Mouse (Mus musculus) hindbrain, embryonic 13.5 days (tissue): Measurements from ENCODE around the gene Gsk3a. TPM values are rescaled to one million over a fixed set of nuclear protein-coding genes. Genes with fewer than 3 reads are reported as not detected.

Source experiments
- ATAC-seq: fragments of 200-750 bp; cut with Nextera tagmentation; 2 replicates; pipeline ENCODE4 v1.8.0; 2017; ENCODE audit warnings: moderate TSS enrichment; ENCODE audit not compliant: low FRiP score
- H3K27ac ChIP-seq: fragments of 300-500 bp; sonication (generic); 2 replicates; pipeline ENCODE4 v1.5.1; 2015; ENCODE audit warnings: inconsistent platforms, mild to moderate bottlenecking, moderate library complexity
- H3K27me3 ChIP-seq: fragments of 300-500 bp; sonication (generic); 2 replicates; pipeline ENCODE4 v1.6.1; 2015; ENCODE audit warnings: mild to moderate bottlenecking, inconsistent platforms
- H3K36me3 ChIP-seq: fragments of 300-500 bp; sonication (generic); 2 replicates; pipeline ENCODE4 v1.6.1; 2015; ENCODE audit warnings: mild to moderate bottlenecking, inconsistent platforms
- H3K4me1 ChIP-seq: fragments of 300-500 bp; sonication (generic); replicated peaks from 2 replicates; pipeline ENCODE4 v1.6.1; 2015; ENCODE audit warnings: inconsistent platforms
- H3K4me2 ChIP-seq: fragments of 300-500 bp; sonication (generic); 2 replicates; pipeline ENCODE4 v1.6.1; 2015; ENCODE audit warnings: inconsistent platforms, mild to moderate bottlenecking, moderate library complexity
- H3K4me3 ChIP-seq: fragments of 300-500 bp; sonication (generic); 2 replicates; pipeline ENCODE4 v1.5.1; 2015; ENCODE audit warnings: mild to moderate bottlenecking, inconsistent platforms
- H3K9ac ChIP-seq: fragments of 300-500 bp; sonication (generic); 2 replicates; pipeline ENCODE4 v1.6.1; 2015; ENCODE audit warnings: mild to moderate bottlenecking, inconsistent platforms
- H3K9me3 ChIP-seq: fragments of 300-500 bp; sonication (generic); 2 replicates; pipeline ENCODE4 v1.6.1; 2016; ENCODE audit warnings: inconsistent platforms
- WGBS: fragments of 180-500 bp; shearing (Covaris S2); methylation state at CpG from one replicate; pipeline ENCODE4 v1.1.7; 2015; 5-methylcytosine and 5-hydroxymethylcytosine counted together
- microRNA-seq: library from miRNA; unstranded; fragments of <30 nt; microRNA quantifications from one replicate; pipeline ENCODE4, GENCODE M21; 2016
- polyA plus RNA-seq: library from polyadenylated mRNA; unstranded; fragments of >200 nt; fragmentation: Nextera tagmentation; extraction: Ambion mirVana; gene quantifications from 2 replicates; pipeline ENCODE4 v1.2.1, GENCODE M21; 2015

The Gsk3a gene
- polyA plus RNA-seq, 1 experiment from 2014 or later = 14.6 TPM

- peak overlapping the region; percentile 84 for H3K4me2 ChIP-seq
- H3K9me3 ChIP-seq = no peaks in the 10 kb centered on the region
- H3K4me3 ChIP-seq = peak overlapping the region; percentile 68
- ATAC-seq = 0 out of 2 replicates have a peak, but pooled peaks have one; percentile 3
- peaks cover 54% of the 10 kb centered on the region for H3K27me3 ChIP-seq
- no peak overlapping the region; the same call in 1 of the 2 replicates for H3K27ac ChIP-seq
- H3K9ac ChIP-seq = peak overlapping the region; percentile 49
- peaks cover 44% of the 10 kb centered on the region for H3K4me1 ChIP-seq
- no peaks in the 10 kb centered on the region for H3K36me3 ChIP-seq
- under 1% methylated on average over 15 of the region's 15 CpGs for WGBS
These were observed 56.3 kb downstream of the Gsk3a start for GRCm38 (mm10) chr7:25181331-25181790.

DNA sequence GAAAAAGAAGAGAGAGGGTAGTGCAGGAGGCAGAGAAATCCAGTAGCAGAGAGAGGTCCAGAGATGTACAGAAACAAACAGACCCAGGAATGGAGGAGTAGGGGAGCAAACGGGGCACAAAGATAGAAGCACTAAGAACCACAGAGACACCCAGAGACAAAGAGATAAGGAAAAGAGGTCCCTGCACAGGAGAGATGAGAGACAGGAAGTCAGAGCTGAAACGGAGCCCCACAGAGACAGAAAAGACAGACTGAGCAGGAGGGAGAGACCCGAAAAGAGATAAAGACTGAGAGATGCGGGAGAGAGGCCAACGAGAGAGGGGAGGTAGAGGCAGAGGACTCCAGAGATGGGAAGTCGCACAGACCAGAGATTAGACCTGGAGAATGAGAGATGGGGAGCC lies 57.1 kb downstream of the Gsk3a start:
- peak overlapping the region; percentile 68 for H3K4me3 ChIP-seq
- H3K4me2 ChIP-seq = peak overlapping the region; percentile 84
- H3K27me3 ChIP-seq = peaks cover 52% of the 10 kb centered on the region
- no peak for ATAC-seq
- H3K27ac ChIP-seq = peak overlapping the region; percentile 99
- WGBS = 5% methylated on average over 6 of the region's 6 CpGs
- no peaks in the 10 kb centered on the region for H3K9me3 ChIP-seq
- H3K36me3 ChIP-seq = no peaks in the 10 kb centered on the region
- H3K4me1 ChIP-seq = peaks cover 52% of the 10 kb centered on the region
- H3K9ac ChIP-seq = peak overlapping the region; percentile 94

GRCm38 (mm10) chr7:25179606-25180161 lies 58.0 kb downstream of the Gsk3a start, which contains the start of gene Pou2f2:
Gene Pou2f2 (minus strand): TSS chr7:25179726.
- Histone ChIP-seq H3K9me3 (no peaks in the 10 kb centered on the region), H3K27me3 (peaks cover 48% of the 10 kb centered on the region), H3K4me3 (peak within 1 kb of the TSS; percentile 68), H3K4me2 (peak within 1 kb of the TSS; percentile 84), H3K36me3 (no peaks in the 10 kb centered on the region), H3K27ac (peak within 1 kb of the TSS; percentile 99), H3K9ac (peak within 1 kb of the TSS; percentile 94), H3K4me1 (peaks cover 60% of the 10 kb centered on the region)
- peak; percentile 92 for ATAC-seq
- WGBS = under 1% methylated on average over 31 of the region's 56 CpGs

- peak overlapping the region; percentile 94 for H3K9ac ChIP-seq
- no peaks in the 10 kb centered on the region for H3K9me3 ChIP-seq
- WGBS = 1% methylated on average over 55 of the region's 56 CpGs
- H3K27ac ChIP-seq = peak overlapping the region; percentile 99
- H3K4me1 ChIP-seq = peaks cover 67% of the 10 kb centered on the region
- H3K4me2 ChIP-seq = peak overlapping the region; percentile 84
- peaks cover 42% of the 10 kb centered on the region for H3K27me3 ChIP-seq
- H3K36me3 ChIP-seq = no peaks in the 10 kb centered on the region
- H3K4me3 ChIP-seq = peak overlapping the region; percentile 68
- ATAC-seq = peak; percentile 82
These were observed 58.7 kb downstream of the Gsk3a start for GRCm38 (mm10) chr7:25178787-25179605.

DNA sequence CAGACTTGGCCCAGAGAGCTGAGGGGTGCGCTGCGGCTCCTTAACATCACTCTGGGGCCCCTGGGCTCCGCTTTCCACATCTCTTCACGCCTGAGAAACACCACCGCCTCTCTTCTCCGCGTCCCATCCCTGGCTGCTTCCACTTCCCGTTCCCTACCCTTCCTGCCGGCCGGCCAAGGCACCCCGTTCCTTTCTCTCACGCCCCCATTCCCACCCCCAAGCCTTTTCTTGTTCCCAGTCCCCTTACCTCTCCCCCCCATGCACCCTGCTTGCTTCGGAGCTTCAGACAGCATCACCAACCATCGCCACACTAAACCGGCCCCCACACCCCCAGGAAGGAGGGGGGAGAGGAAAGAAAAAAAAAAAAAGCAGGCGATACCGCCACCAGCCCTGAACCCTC lies 59.3 kb downstream of the Gsk3a start:
- Histone ChIP-seq H3K36me3 (no peaks in the 10 kb centered on the region), H3K4me2 (peak overlapping the region; percentile 84), H3K9me3 (no peaks in the 10 kb centered on the region), H3K27me3 (peaks cover 36% of the 10 kb centered on the region), H3K9ac (peak overlapping the region; percentile 94), H3K4me3 (peak overlapping the region; percentile 68), H3K4me1 (peaks cover 74% of the 10 kb centered on the region), H3K27ac (peak overlapping the region; percentile 99)
- under 1% methylated on average over 17 of the region's 17 CpGs for WGBS
- no peak for ATAC-seq

Small RNA genes within 50 kb of the gene (microRNA-seq; reads per million reads assigned to microRNA genes)
- not detected for gene Mir7048

Other genes with a start within 250 kb of the Gsk3a start
- gene Atp1a3, start 231.9 kb downstream of the Gsk3a start, polyA plus RNA-seq = 253 and 258 TPM in 2 replicates
- gene Grik5, start 165.5 kb downstream of the Gsk3a start, polyA plus RNA-seq = 16.1 and 18.0 TPM in 2 replicates
- gene Zfp574, start 165.3 kb downstream of the Gsk3a start, polyA plus RNA-seq = 33.8 and 34.0 TPM in 2 replicates
- 33.2 and 39.7 TPM in 2 replicates for gene Pou2f2, start 58.1 kb downstream of the Gsk3a start, polyA plus RNA-seq
- 14.0 and 15.4 TPM in 2 replicates for gene Dedd2, start 17.2 kb downstream of the Gsk3a start, polyA plus RNA-seq
- gene Zfp526, start 16.4 kb downstream of the Gsk3a start, polyA plus RNA-seq = 1.6 and 1.9 TPM in 2 replicates
- gene Erf, start 12.9 kb upstream of the Gsk3a start, polyA plus RNA-seq = 4.0 and 4.2 TPM in 2 replicates
- 36.9 and 42.4 TPM in 2 replicates for gene Cic, start 29.9 kb upstream of the Gsk3a start, polyA plus RNA-seq
- gene Pafah1b3, start 60.1 kb upstream of the Gsk3a start, polyA plus RNA-seq = 619 and 632 TPM in 2 replicates
- 2.3 TPM in 2 replicates for gene Prr19, start 63.6 kb upstream of the Gsk3a start, polyA plus RNA-seq
- gene Tmem145, start 68.3 kb upstream of the Gsk3a start, polyA plus RNA-seq = 49.5 and 50.6 TPM in 2 replicates
- gene Megf8, start 79.3 kb upstream of the Gsk3a start, polyA plus RNA-seq = 18.7 and 20.4 TPM in 2 replicates
- gene Cnfn, start 131.9 kb upstream of the Gsk3a start, polyA plus RNA-seq = not detected in 2 replicates
- 9.8 and 10.6 TPM in 2 replicates for gene Lipe, start 160.9 kb upstream of the Gsk3a start, polyA plus RNA-seq
- gene Cxcl17, start 175.0 kb upstream of the Gsk3a start, polyA plus RNA-seq = 0.23 and 0.82 TPM in 2 replicates
- 0.88 and 0.96 TPM in 2 replicates for gene Ceacam1, start 239.8 kb upstream of the Gsk3a start, polyA plus RNA-seq